Mouse (Mus musculus) lung, postnatal 36 days (tissue): ENCODE measurements around the gene Lrrc39.

ENCODE experiments used
- DNase-seq: peaks from one replicate; pipeline ENCODE4 v3.0.0; 2022; ENCODE audit warnings: mixed read lengths

The Lrrc39 gene

DNA sequence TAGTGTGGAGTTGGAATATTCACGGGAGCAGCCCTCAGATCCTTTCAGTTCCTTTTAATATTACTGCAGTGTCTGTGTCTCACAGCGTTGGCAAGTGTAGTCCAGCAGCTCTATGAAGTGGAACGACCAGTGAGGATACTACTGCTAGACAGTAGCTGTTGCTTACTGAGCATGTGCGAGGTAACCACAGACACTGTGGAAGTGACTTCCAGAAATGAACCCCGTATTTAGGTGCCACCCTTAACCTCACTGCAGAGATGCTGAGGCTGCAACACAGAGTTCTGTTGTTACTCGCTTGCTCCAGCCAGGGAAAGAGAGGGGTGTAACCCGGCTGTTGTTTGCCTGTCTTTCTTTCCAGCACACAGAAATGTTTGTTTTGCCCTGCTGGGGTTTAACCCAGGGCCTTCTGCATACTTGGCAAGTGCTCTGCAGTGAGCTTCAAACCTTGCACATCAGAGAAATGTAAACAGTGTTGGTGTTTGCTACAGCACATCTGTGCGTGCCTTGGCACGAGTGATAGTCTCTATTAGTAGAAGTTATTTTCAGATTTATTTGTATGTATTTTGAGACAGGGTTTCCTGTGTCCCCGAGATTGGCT, 51.6 kb downstream of the Lrrc39 start, which contains the start of gene Trmt13:
TSS of gene Trmt13 (minus strand) at position 293 of the 598 bp plus-strand sequence.
- peak; percentile 35 for DNase-seq

- DNase-seq, result no peak
These were observed 52.7 kb downstream of the Lrrc39 start for GRCm38 (mm10) chr3:116615318-116616068.

DNA sequence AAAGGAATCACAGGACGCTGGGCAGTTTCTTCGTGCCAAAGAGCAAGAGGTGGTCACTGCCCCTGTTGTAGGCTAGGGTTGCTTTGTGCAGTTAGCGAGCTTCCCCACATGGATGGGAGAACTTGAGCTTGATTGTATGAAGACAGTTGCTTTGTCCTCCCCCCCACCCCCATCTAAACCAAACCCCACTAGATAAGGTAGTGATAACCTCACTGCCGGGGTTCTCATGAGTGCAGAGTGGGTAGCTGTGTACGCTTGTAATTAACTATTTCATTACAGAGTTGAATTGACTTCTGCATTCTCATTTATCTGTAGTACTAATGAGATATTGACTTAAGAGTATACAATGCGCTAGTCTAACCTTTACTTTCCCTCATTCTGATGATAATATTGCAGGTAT, 56.1 kb downstream of the Lrrc39 start:
- DNase-seq, result no peak

DNA sequence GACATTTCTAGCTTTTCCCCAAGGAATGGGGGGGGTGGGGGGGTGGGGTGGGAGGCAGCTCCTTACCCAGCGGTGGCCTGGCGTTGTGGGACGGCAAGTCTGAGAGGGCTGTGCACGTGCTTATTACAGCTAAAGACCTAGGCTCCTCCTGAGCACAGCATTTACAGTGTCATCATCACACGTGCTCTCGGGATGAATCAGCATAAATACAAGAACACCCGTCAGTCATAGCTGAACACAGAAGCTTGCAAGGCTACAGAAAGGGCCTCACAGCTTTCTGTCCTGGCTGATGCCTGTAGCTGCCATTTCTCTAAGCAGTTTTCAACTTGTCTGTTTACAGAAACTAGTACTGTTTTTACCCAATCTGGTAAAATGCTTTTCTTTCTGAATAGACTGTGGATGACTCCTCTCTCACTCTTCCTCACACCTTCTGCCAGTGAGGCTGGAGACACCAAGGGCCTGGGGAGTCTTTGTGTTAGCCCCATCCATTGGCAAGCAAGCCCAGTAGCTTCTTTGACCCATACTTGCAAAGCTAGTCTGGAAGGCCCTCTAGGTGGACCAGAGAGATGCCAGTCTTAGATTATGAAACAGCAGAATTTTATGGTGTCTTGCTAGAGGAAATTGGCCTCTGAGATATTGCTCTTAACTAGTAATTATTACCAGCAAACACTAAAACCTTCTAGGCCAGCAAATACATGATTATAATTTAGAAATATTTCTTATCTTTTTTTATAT, 58.0 kb downstream of the Lrrc39 start:
- DNase-seq, result no peak

GRCm38 (mm10) chr3:116622641-116623040, 59.9 kb downstream of the Lrrc39 start:
- DNase-seq, result no peak

GRCm38 (mm10) chr3:116631459-116631858, 68.7 kb downstream of the Lrrc39 start:
- no peak for DNase-seq
